Mouse (Mus musculus): Measurements from ENCODE around the gene Ier5l. TPM values are rescaled to one million over a fixed set of nuclear protein-coding genes. Genes with fewer than 3 reads are reported as not detected.

The Ier5l gene
- total and polyA plus RNA-seq, 3 experiments: 0.31 to 0.98 (median 0.51) TPM

GRCm38 (mm10) chr2:30444006-30444405, 30.0 kb downstream of the Ier5l start:
- Histone ChIP-seq H3K9ac (ENCODE audit: insufficient read depth, low read depth) (no peak overlapping the region), H3K9me3 (replicated peaks; ENCODE audit: low read length) (peaks cover 5% of the 10 kb centered on the region), H3K79me2 (replicated peaks; ENCODE audit: control insufficient read depth, extremely low read depth, insufficient read depth, poor library complexity, severe bottlenecking) (no peaks in the 10 kb centered on the region), H3K4me1 (ENCODE audit: control insufficient read depth in 1 of 2, insufficient read depth in 2 of 2) (peaks cover 38 to 72% of the 10 kb centered on the region in 2 experiments), H3K36me3 (replicated peaks in 1 of 2; ENCODE audit: control insufficient read depth in 1 of 2, insufficient read depth in 1 of 2, low read length in 1 of 2) (peaks cover 34 to 79% of the 10 kb centered on the region in 2 experiments), H3K4me2 (ENCODE audit: insufficient read depth, low read depth, poor library complexity, severe bottlenecking) (no peak overlapping the region), H3K27me3 (replicated peaks) (no peaks in the 10 kb centered on the region), H3K4me3 (replicated peaks in 1 of 3; ENCODE audit: low read depth in 2 of 3, low read length in 2 of 3, poor library complexity in 1 of 3) (no peak overlapping the region), H3K27ac (ENCODE audit: insufficient read depth, low read depth) (no peak overlapping the region)
- dilution Hi-C loops (cut with MboI; ENCODE audit: extremely low pct_ligation_motif_present, extremely low pct_unique_long_range_greater_than_20kb, low sequenced_read_pairs): no loop called here
- in situ Hi-C loops (cut with MboI; ENCODE audit: low pct_ligation_motif_present, low pct_unique_long_range_greater_than_20kb, low sequenced_read_pairs): no loop called here
- no peak for DNase-seq (ENCODE audit: extremely low read depth)
- no peak for TF ChIP-seq ELF1 (IDR thresholded peaks at IDR 0.05; ENCODE audit: low read depth, low read length)
- TF ChIP-seq MAFK (IDR thresholded peaks at IDR 0.05; ENCODE audit: insufficient replicate concordance, low read length): no peak
- TF ChIP-seq NRF1 (IDR thresholded peaks at IDR 0.05; ENCODE audit: low read depth, low read length): no peak
- TF ChIP-seq JUND (conservative IDR thresholded peaks at IDR 0.05; ENCODE audit: low read depth, low read length): no peak
- no peak for TF ChIP-seq CTCF (conservative IDR thresholded peaks at IDR 0.05 in 1 of 2, IDR thresholded peaks at IDR 0.05 in 1 of 2; ENCODE audit: low read depth in 2 of 2, low read length in 2 of 2)
- TF ChIP-seq IRF4 (IDR thresholded peaks at IDR 0.05; ENCODE audit: low read depth, low read length): no peak

GRCm38 (mm10) chr2:30443281-30443680, 30.7 kb downstream of the Ier5l start:
- 0 out of 2 replicates have a peak overlapping the region, but pooled peaks have one; percentile 85 for H3K27ac ChIP-seq (ENCODE audit: insufficient read depth, low read depth)
- peaks cover 39 to 81% of the 10 kb centered on the region in 2 experiments for H3K36me3 ChIP-seq (replicated peaks in 1 of 2; ENCODE audit: control insufficient read depth in 1 of 2, insufficient read depth in 1 of 2, low read length in 1 of 2)
- no peak overlapping the region for H3K4me2 ChIP-seq (ENCODE audit: insufficient read depth, low read depth, poor library complexity, severe bottlenecking)

GRCm38 (mm10) chr2:30442498-30442890, 31.5 kb downstream of the Ier5l start:
- H3K27ac ChIP-seq (ENCODE audit: insufficient read depth, low read depth): peak overlapping the region; percentile 85
- no peak for TF ChIP-seq GABPA (IDR thresholded peaks at IDR 0.05; ENCODE audit: insufficient replicate concordance, low read depth, low read length)
- no peak for TF ChIP-seq TCF12 (IDR thresholded peaks at IDR 0.05; ENCODE audit: low read depth, low read length)
- no peak for TF ChIP-seq RAD21 (IDR thresholded peaks at IDR 0.05; ENCODE audit: low read depth, low read length)
- no peak for TF ChIP-seq E2F4 (IDR thresholded peaks at IDR 0.05; ENCODE audit: insufficient replicate concordance, low read depth, low read length)
- no peak for TF ChIP-seq BHLHE40 (IDR thresholded peaks at IDR 0.05; ENCODE audit: low read depth, low read length)
- TF ChIP-seq MAX (IDR thresholded peaks at IDR 0.05; ENCODE audit: low read length): no peak
- no peak for TF ChIP-seq ZKSCAN1 (IDR thresholded peaks at IDR 0.05; ENCODE audit: borderline replicate concordance, low read depth, low read length)
- TF ChIP-seq MYC (IDR thresholded peaks at IDR 0.05; ENCODE audit: low read depth, low read length): no peak
- TF ChIP-seq USF2 (conservative IDR thresholded peaks at IDR 0.05; ENCODE audit: low read depth, low read length): no peak
- TF ChIP-seq UBTF (IDR thresholded peaks at IDR 0.05; ENCODE audit: low read depth, low read length): no peak
- TF ChIP-seq ETS1 (conservative IDR thresholded peaks at IDR 0.05; ENCODE audit: low read depth, low read length): no peak
- no peak for TF ChIP-seq EP300 (IDR thresholded peaks at IDR 0.05; ENCODE audit: low read length)
- no peak for TF ChIP-seq HCFC1 (IDR thresholded peaks at IDR 0.05; ENCODE audit: low read depth, low read length)
- TF ChIP-seq ZNF384 (IDR thresholded peaks at IDR 0.05; ENCODE audit: low read depth, low read length): no peak
- TF ChIP-seq SIN3A (IDR thresholded peaks at IDR 0.05; ENCODE audit: low read length): no peak
- TF ChIP-seq USF1 (IDR thresholded peaks at IDR 0.05; ENCODE audit: low read depth, low read length): no peak

More at GRCm38 (mm10) chr2:30443281-30443680, 30.7 kb downstream of the Ier5l start:
- in situ Hi-C loops (cut with MboI; ENCODE audit: low pct_ligation_motif_present, low pct_unique_long_range_greater_than_20kb, low sequenced_read_pairs) (no loop called here), dilution Hi-C loops (cut with MboI; ENCODE audit: extremely low pct_ligation_motif_present, extremely low pct_unique_long_range_greater_than_20kb, low sequenced_read_pairs) (no loop called here)
- TF ChIP-seq MAFK (IDR thresholded peaks at IDR 0.05; ENCODE audit: insufficient replicate concordance, low read length) (no peak), E2F4 (IDR thresholded peaks at IDR 0.05; ENCODE audit: insufficient replicate concordance, low read depth, low read length) (no peak), MAX (IDR thresholded peaks at IDR 0.05; ENCODE audit: low read length) (no peak), HCFC1 (IDR thresholded peaks at IDR 0.05; ENCODE audit: low read depth, low read length) (no peak), TCF12 (IDR thresholded peaks at IDR 0.05; ENCODE audit: low read depth, low read length) (no peak), ZKSCAN1 (IDR thresholded peaks at IDR 0.05; ENCODE audit: borderline replicate concordance, low read depth, low read length) (no peak), MAZ (IDR thresholded peaks at IDR 0.05; ENCODE audit: low read depth, low read length) (no peak), USF2 (conservative IDR thresholded peaks at IDR 0.05; ENCODE audit: low read depth, low read length) (no peak), CHD1 (IDR thresholded peaks at IDR 0.05; ENCODE audit: low read depth, low read length) (no peak), MXI1 (IDR thresholded peaks at IDR 0.05; ENCODE audit: low read depth, low read length) (no peak), USF1 (IDR thresholded peaks at IDR 0.05; ENCODE audit: low read depth, low read length) (no peak), RAD21 (IDR thresholded peaks at IDR 0.05; ENCODE audit: low read depth, low read length) (no peak), ZNF384 (IDR thresholded peaks at IDR 0.05; ENCODE audit: low read depth, low read length) (no peak), CTCF (conservative IDR thresholded peaks at IDR 0.05 in 1 of 2, IDR thresholded peaks at IDR 0.05 in 1 of 2; ENCODE audit: low read depth in 2 of 2, low read length in 2 of 2) (no peak)
- Histone ChIP-seq H3K4me1 (ENCODE audit: control insufficient read depth in 1 of 2, insufficient read depth in 2 of 2) (peaks cover 38 to 72% of the 10 kb centered on the region in 2 experiments), H3K79me2 (replicated peaks; ENCODE audit: control insufficient read depth, extremely low read depth, insufficient read depth, poor library complexity, severe bottlenecking) (no peaks in the 10 kb centered on the region), H3K9me3 (replicated peaks; ENCODE audit: low read length) (peaks cover 3% of the 10 kb centered on the region), H3K27me3 (replicated peaks) (no peaks in the 10 kb centered on the region), H3K9ac (ENCODE audit: insufficient read depth, low read depth) (no peak overlapping the region), H3K4me3 (replicated peaks in 1 of 3; ENCODE audit: low read depth in 2 of 3, low read length in 2 of 3, poor library complexity in 1 of 3) (no peak overlapping the region)
- DNase-seq (ENCODE audit: extremely low read depth): no peak

More at GRCm38 (mm10) chr2:30442498-30442890, 31.5 kb downstream of the Ier5l start:
- DNase-seq (ENCODE audit: extremely low read depth): no peak
- H3K4me1 ChIP-seq (ENCODE audit: control insufficient read depth in 1 of 2, insufficient read depth in 2 of 2): peaks cover 37 to 66% of the 10 kb centered on the region in 2 experiments
- in situ Hi-C loops (cut with MboI; ENCODE audit: low pct_ligation_motif_present, low pct_unique_long_range_greater_than_20kb, low sequenced_read_pairs) (no loop called here), dilution Hi-C loops (cut with MboI; ENCODE audit: extremely low pct_ligation_motif_present, extremely low pct_unique_long_range_greater_than_20kb, low sequenced_read_pairs) (no loop called here)
- H3K9me3 ChIP-seq (replicated peaks; ENCODE audit: low read length): no peaks in the 10 kb centered on the region
- peaks cover 43 to 82% of the 10 kb centered on the region in 2 experiments for H3K36me3 ChIP-seq (replicated peaks in 1 of 2; ENCODE audit: control insufficient read depth in 1 of 2, insufficient read depth in 1 of 2, low read length in 1 of 2)
- no peaks in the 10 kb centered on the region for H3K79me2 ChIP-seq (replicated peaks; ENCODE audit: control insufficient read depth, extremely low read depth, insufficient read depth, poor library complexity, severe bottlenecking)
- peak overlapping the region; percentile 5 to 32 (median 20) for H3K4me3 ChIP-seq (replicated peaks in 1 of 3; ENCODE audit: low read depth in 2 of 3, low read length in 2 of 3, poor library complexity in 1 of 3)
- H3K27me3 ChIP-seq (replicated peaks): no peaks in the 10 kb centered on the region
- peak overlapping the region; percentile 26; the same call in 1 of the 2 replicates for H3K9ac ChIP-seq (ENCODE audit: insufficient read depth, low read depth)
- H3K4me2 ChIP-seq (ENCODE audit: insufficient read depth, low read depth, poor library complexity, severe bottlenecking): peak overlapping the region; percentile 52
